Mouse (Mus musculus): Measurements from ENCODE around the gene Ppp6r2. TPM values are rescaled to one million over a fixed set of nuclear protein-coding genes. Genes with fewer than 3 reads are reported as not detected.

Ppp6r2 gene
- total RNA-seq, 4 experiments from 2014 or later = 147 to 171 (median 157) TPM

GRCm38 (mm10) chr15:89307461-89307860 is 96.1 kb downstream of the Ppp6r2 start:
- peak in 1 of 2 experiments; percentile 8 for DNase-seq (ENCODE audit: low spot score in 2 of 2)

- DNase-seq (ENCODE audit: low spot score in 2 of 2) = peak in 1 of 2 experiments; percentile 29
Measured at GRCm38 (mm10) chr15:89308406-89309139, 97.2 kb downstream of the Ppp6r2 start.

GRCm38 (mm10) chr15:89309962-89310498 is 98.7 kb downstream of the Ppp6r2 start:
- peak; percentile 74 to 76 for DNase-seq (ENCODE audit: low spot score in 2 of 2)

DNA sequence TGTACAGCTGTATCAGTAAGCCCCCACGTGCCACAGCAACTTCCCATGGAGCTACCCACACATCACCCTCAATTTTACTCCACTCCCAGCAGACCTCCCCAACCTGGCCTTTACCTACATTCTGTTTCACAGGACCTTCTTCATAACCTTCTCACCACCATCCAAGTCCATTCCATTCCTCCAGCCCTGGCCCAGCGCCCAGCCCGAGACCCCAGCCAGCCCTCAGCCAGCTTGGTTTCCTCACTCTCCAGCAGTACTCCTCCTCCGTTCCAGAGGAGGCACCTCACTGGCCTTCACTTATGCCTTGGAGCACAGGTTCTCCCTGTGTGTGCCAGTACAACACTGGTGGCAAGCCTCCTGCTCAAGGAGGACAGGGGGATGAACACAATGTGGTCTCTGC is 102.0 kb downstream of the Ppp6r2 start:
- DNase-seq (ENCODE audit: low spot score in 2 of 2) = no peak

DNA sequence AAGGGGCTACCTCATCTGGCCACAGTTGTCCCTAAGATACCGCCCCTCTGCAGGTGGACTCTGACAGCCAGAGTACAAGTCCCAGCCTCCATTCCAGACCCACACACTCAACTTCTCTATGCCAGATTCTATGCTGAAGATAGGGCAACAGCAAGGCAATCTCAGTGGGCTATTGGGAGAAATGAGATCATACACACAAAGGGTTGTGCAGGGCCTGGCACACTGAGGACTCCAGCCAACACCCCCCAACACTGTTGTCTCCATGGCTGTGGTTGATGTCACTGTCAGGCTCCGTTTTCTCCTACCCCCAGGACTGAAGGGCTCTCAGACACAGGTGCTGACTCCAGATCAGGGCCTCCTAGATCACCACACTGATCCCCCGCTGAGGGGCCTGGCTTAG is 102.8 kb downstream of the Ppp6r2 start:
- no peak for DNase-seq (ENCODE audit: low spot score in 2 of 2)

GRCm38 (mm10) chr15:89314511-89315189 is 103.3 kb downstream of the Ppp6r2 start:
- no peak for DNase-seq (ENCODE audit: low spot score in 2 of 2)

- peak; percentile 96 to 98 for DNase-seq (ENCODE audit: low spot score in 2 of 2)
Measured at GRCm38 (mm10) chr15:89315190-89315731, 103.9 kb downstream of the Ppp6r2 start, which contains the start of gene Sbf1. Sbf1 (minus strand) TSS chr15:89315311.

DNA sequence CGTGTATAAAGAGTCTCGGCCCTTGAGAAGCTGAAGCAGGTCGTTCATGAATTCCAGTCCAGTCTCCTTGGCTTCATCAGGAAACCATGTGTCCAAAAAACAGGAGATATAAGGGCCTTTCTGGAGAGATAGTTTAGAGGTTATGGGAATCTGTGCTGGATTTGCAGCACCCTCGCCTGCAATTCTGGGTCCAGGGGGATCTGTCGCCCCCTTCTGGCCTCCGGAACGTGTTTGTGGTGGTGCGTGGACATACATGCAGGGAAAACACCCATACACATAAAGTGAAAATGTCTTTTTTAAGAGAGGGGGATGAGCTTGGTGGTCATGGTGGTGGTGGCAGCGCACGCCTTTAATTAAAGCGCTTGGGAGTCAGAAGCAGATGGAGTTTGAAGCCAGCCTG is 104.8 kb downstream of the Ppp6r2 start:
- DNase-seq (ENCODE audit: low spot score in 2 of 2) = no peak

- no peak for DNase-seq (ENCODE audit: low spot score in 2 of 2)
Measured at GRCm38 (mm10) chr15:89321264-89321663, 109.9 kb downstream of the Ppp6r2 start.

DNA sequence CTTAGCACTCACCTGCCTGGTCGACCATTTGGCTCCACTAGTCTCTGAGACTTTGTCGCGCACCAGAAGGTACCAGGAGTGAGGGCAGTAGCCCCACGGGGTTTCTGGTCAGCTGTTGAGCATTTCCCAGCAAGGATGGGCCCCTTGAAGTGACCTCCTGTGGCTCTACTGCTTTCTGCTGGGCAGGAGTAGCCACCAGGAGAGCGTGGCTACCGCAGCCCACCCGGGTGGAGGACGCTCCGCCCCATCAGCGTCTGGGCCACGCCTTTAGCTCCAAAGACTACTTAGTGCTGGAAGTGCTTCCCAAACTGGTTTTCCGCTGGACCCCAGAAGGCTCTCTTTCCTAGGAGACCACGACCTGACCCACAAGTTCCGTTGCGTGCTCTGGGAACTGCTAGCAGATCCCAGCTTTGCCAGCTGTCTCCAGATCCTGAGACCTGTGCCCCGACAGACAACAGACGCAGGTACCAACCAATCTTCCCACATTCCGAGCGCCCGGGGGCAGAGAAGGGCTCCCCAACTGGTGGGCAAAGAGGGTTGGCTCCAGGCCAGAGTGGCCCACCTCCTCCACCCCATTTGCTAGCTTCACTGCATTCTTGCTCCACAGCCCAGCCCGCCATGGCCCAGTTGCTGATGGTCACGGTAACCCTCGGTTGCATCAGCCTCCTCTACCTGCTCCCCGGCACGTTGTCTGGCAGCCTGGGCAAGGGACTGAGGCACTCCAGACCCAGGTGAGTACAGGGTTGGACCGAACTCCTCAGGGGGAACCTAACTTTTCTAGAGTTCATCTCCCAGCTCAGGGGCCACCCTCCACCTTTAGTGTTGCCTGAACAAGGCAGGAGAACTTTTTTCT is 111.5 kb downstream of the Ppp6r2 start, which contains the start of gene Adm2:
Adm2 (plus strand) TSS at position 51 of the 853 bp plus-strand sequence.
- no peak for DNase-seq (ENCODE audit: low spot score in 2 of 2)

DNA sequence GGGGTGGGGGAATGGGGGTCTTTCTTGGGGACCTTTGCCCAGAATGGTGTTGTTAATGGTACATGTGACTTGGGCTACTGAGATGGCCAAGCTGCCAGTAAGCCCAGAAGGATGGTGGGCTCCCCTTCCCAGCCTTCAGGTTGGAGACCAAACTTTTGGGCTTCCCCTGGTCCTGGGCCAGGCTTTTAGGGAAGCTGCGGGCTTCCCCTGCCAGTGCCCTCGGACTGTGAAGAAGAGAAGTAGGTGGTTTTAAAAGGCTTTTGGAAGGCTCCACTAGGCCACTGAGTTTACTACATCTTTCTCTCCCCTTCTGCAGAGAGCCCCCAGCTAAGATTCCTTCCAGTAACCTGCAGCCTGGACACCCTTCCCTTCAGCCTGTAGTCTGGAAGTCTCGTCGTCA is 112.3 kb downstream of the Ppp6r2 start:
- DNase-seq (ENCODE audit: low spot score in 2 of 2) = no peak

- DNase-seq (ENCODE audit: low spot score in 2 of 2) = no peak
Measured at GRCm38 (mm10) chr15:89326441-89326840, 115.1 kb downstream of the Ppp6r2 start.

GRCm38 (mm10) chr15:89334271-89334670 is 122.9 kb downstream of the Ppp6r2 start, which contains the start of gene Miox:
Miox (plus strand) TSS chr15:89334398.
- no peak for DNase-seq (ENCODE audit: low spot score in 2 of 2)

DNA sequence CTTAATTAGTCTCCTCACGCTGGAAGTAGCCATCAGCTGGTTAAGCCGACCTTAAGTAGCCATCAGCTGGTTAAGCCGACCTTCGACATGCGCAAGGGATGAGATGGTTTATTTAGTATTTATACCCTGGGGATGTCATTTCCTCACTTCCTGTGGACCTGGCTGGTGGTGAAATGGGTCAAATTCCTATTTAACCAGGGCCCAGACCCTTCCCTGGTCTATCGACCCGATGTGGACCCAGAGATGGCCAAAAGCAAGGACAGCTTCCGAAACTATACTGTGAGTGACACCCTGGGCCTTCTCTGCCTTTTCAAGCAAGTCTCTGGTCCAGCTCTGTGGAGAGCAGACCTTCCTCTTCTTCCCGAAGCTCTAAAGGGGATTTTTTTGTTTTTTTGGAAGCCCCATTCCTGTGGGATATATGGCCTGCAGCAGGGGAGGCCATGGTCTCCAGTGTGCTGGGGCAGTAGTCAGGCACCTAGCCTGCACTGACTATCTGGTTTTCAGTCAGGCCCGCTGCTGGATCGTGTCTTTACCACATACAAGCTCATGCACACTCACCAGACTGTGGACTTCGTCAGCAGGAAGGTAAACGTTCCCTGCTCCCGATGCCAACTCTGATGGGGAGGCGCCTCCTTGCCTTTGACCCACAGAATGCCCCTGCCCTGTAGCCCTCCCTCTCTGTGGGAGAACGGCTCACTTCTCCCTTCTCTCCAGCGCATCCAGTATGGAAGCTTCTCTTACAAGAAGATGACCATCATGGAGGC is 123.6 kb downstream of the Ppp6r2 start:
- no peak for DNase-seq (ENCODE audit: low spot score in 2 of 2)

- DNase-seq (ENCODE audit: low spot score in 2 of 2) = no peak
Measured at GRCm38 (mm10) chr15:89336422-89336821, 125.1 kb downstream of the Ppp6r2 start.

Small RNAs within 50 kb of the gene (microRNA-seq; reads per million reads assigned to microRNA genes)
- gene Mir6958 = 3.8 to 4.3 reads per million in 2 experiments
- 6.8 to 8.0 reads per million in 2 experiments for gene Mir6959
- 0.32 to 1.0 reads per million in 2 experiments for gene Mir7118

Other genes with a start within 250 kb of the Ppp6r2 start
- 100 to 1,000 TPM; 114 to 176 (median 137) TPM for gene Mlc1, start 232.5 kb upstream of the Ppp6r2 start, total RNA-seq (2022)
- gene Mov10l1, start 228.6 kb upstream of the Ppp6r2 start, total RNA-seq (2022) = under 1 TPM in 1 of 4 experiments, not detected in 3; 0.29 TPM
- gene Panx2, start 151.8 kb upstream of the Ppp6r2 start, total RNA-seq (2022) = 100 to 1,000 TPM; 126 to 157 (median 144) TPM
- gene Trabd, start 136.4 kb upstream of the Ppp6r2 start, total RNA-seq (2022) = 10 to 100 TPM; 20.5 to 22.3 (median 22.0) TPM
- 10 to 100 TPM; 22.9 to 25.4 (median 23.4) TPM for gene Selenoo, start 122.5 kb upstream of the Ppp6r2 start, total RNA-seq (2022)
- 10 to 100 TPM; 26.1 to 38.9 (median 32.8) TPM for gene Tubgcp6, start 88.4 kb upstream of the Ppp6r2 start, total RNA-seq (2022)
- gene Hdac10, start 82.9 kb upstream of the Ppp6r2 start, total RNA-seq (2022) = 10 to 100 TPM; 14.7 to 19.3 (median 15.9) TPM
- gene Mapk12, start 70.8 kb upstream of the Ppp6r2 start, total RNA-seq (2022) = 1 to 10 TPM; 4.9 to 9.7 (median 7.0) TPM
- gene Mapk11, start 61.9 kb upstream of the Ppp6r2 start, total RNA-seq (2022) = 10 to 100 TPM; 21.4 to 27.4 (median 24.8) TPM
- gene Plxnb2, start 30.8 kb upstream of the Ppp6r2 start, total RNA-seq (2022) = 10 to 100 TPM; 54.0 to 78.5 (median 67.5) TPM
- gene Dennd6b, start 15.1 kb upstream of the Ppp6r2 start, total RNA-seq (2022) = 10 to 100 TPM; 38.9 to 52.1 (median 45.1) TPM
- gene Sbf1, start 103.8 kb downstream of the Ppp6r2 start, total RNA-seq (2022) = 100 to 1,000 TPM; 317 to 349 (median 325) TPM
- not detected for gene Adm2, start 111.2 kb downstream of the Ppp6r2 start, total RNA-seq (2022)
- gene Miox, start 122.8 kb downstream of the Ppp6r2 start, total RNA-seq (2022) = not detected
- gene Lmf2, start 144.1 kb downstream of the Ppp6r2 start, total RNA-seq (2022) = 10 to 100 TPM; 17.7 to 25.3 (median 21.2) TPM
- 100 to 1,000 TPM in 2 of 4 experiments, 10 to 100 TPM in 2; 92.2 to 107 (median 97.7) TPM for gene Ncaph2, start 144.2 kb downstream of the Ppp6r2 start, total RNA-seq (2022)
- gene Sco2, start 162.3 kb downstream of the Ppp6r2 start, total RNA-seq (2022) = 10 to 100 TPM; 29.5 to 34.5 (median 33.1) TPM
- gene Tymp, start 165.5 kb downstream of the Ppp6r2 start, total RNA-seq (2022) = 1 to 10 TPM in 3 of 4 experiments, under 1 TPM in 1; 0.76 to 1.6 (median 1.2) TPM
- 1 to 10 TPM; 3.2 to 6.7 (median 3.9) TPM for gene Odf3b, start 167.7 kb downstream of the Ppp6r2 start, total RNA-seq (2022)
- 1 to 10 TPM in 1 of 4 experiments, under 1 TPM in 3; 0.31 to 1.7 (median 0.48) TPM for gene Klhdc7b, start 173.4 kb downstream of the Ppp6r2 start, total RNA-seq (2022)
- not detected for gene Syce3, start 198.9 kb downstream of the Ppp6r2 start, total RNA-seq (2022)
- 1 to 10 TPM; 1.5 to 3.7 (median 2.8) TPM for gene Cpt1b, start 214.3 kb downstream of the Ppp6r2 start, total RNA-seq (2022)
- gene C730034F03Rik, start 218.0 kb downstream of the Ppp6r2 start, total RNA-seq (2022) = 1 to 10 TPM; 2.6 to 3.4 (median 3.2) TPM
- not detected for gene Gm44502, start 218.1 kb downstream of the Ppp6r2 start, total RNA-seq (2022)
- 10 to 100 TPM; 42.9 to 50.3 (median 46.2) TPM for gene Chkb, start 218.4 kb downstream of the Ppp6r2 start, total RNA-seq (2022)
- gene Mapk8ip2, start 242.4 kb downstream of the Ppp6r2 start, total RNA-seq (2022) = 100 to 1,000 TPM; 249 to 297 (median 274) TPM